In the genomic region with DNA sequence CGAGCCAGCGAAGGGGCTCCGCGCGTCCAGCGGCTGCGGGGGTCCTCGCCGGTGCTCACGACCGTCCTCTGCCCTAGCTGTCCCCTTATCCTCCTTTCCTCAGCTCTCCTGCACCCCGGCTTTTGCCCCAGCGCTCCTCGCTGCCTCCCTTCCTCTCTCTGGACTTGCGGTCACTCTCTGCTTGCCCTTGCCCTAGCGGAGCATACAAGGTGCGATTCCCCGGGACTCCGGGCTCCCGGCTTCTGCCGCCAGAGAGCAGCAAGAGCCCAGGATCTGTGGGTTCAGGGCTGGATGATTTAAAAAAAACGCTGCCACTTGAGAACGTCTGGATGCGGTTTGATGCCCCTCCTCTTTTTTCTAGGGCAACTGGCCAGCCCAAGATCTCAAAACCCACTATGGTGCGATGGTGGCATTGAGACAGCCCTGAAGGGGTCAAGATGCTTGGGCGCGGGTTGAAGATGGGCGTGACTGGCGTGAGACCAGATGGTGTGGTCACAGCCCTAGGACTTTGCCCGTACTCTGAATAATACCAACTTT, we compare ENCODE assay signal across 9 mouse cellular contexts. TPM values are rescaled to one million over a fixed set of nuclear protein-coding genes. Genes with fewer than 3 reads are reported as not detected.
DNase-seq lines count a peak whose midpoint lies in the region; ATAC-seq and TF ChIP-seq lines count a peak whose summit lies in the region.
"Had no signal": no experiment of that assay in that cellular context is flagged by ENCODE, and none has a peak within 500 bp of the region (broad histone marks: within the 10 kb centered on the region; RNA-seq: fewer than 3 reads in every experiment).

No protein-coding gene starts in this region.

- H3K9ac ChIP-seq in heart, embryonic 12.5 days, result peak overlapping the region; percentile 63
- H3K9ac ChIP-seq in kidney, embryonic 15.5 days, result peak overlapping the region; percentile 27; the same call in 1 of the 2 replicates
- H3K9ac ChIP-seq in liver, adult 2 months (ENCODE audit: low read depth, low read length), result no peak overlapping the region

- H3K27ac ChIP-seq in forebrain, embryonic 10.5 days, result peak overlapping the region; percentile 58; the same call in 1 of the 2 replicates
- H3K27ac ChIP-seq in heart, embryonic 12.5 days (ENCODE audit: poor library complexity, severe bottlenecking), result no peak overlapping the region
- no peak overlapping the region for H3K27ac ChIP-seq in kidney, embryonic 15.5 days
- H3K27ac ChIP-seq in liver, adult 2 months (replicated peaks; ENCODE audit: insufficient read depth, low read depth, low read length), result no peak overlapping the region

- H3K79me2 ChIP-seq in liver, adult 2 months (ENCODE audit: control insufficient read depth, insufficient read depth, low read length), result no peaks in the 10 kb centered on the region
- no peaks in the 10 kb centered on the region for H3K79me2 ChIP-seq in myocyte (ENCODE audit: control insufficient read depth, insufficient read depth)

- H3K4me3 ChIP-seq in forebrain, embryonic 10.5 days, result peak overlapping the region; percentile 61
- peak overlapping the region; percentile 54 for H3K4me3 ChIP-seq in heart, embryonic 12.5 days
- peak overlapping the region; percentile 51 for H3K4me3 ChIP-seq in kidney, embryonic 15.5 days (replicated peaks)
- no peak overlapping the region; the same call in 1 of the 2 replicates for H3K4me3 ChIP-seq in liver, adult 2 months (ENCODE audit: insufficient read depth, low read depth, low read length)
- H3K4me3 ChIP-seq in myocyte, result peak overlapping the region; percentile 22

- peaks cover 24% of the 10 kb centered on the region for H3K4me1 ChIP-seq in forebrain, embryonic 10.5 days
- H3K4me1 ChIP-seq in heart, embryonic 12.5 days (replicated peaks), result peaks cover 13% of the 10 kb centered on the region; the same call in 1 of the 2 replicates
- H3K4me1 ChIP-seq in kidney, embryonic 15.5 days, result peaks cover 25% of the 10 kb centered on the region
- H3K4me1 ChIP-seq in liver, adult 2 months (ENCODE audit: control insufficient read depth, insufficient read depth, low read length), result no peaks in the 10 kb centered on the region; the same call in 1 of the 2 replicates

- peak; percentile 55; the same call in 1 of the 2 replicates for TF ChIP-seq CTCF in liver, adult 2 months (IDR thresholded peaks at IDR 0.05; ENCODE audit: low read depth, low read length)

- H3K36me3 ChIP-seq in forebrain, embryonic 10.5 days (replicated peaks), result no peaks in the 10 kb centered on the region
- H3K36me3 ChIP-seq in heart, embryonic 12.5 days, result no peaks in the 10 kb centered on the region
- no peaks in the 10 kb centered on the region for H3K36me3 ChIP-seq in kidney, embryonic 15.5 days
- H3K36me3 ChIP-seq in liver, adult 2 months (ENCODE audit: control insufficient read depth, insufficient read depth, low read length), result no peaks in the 10 kb centered on the region
- no peaks in the 10 kb centered on the region for H3K36me3 ChIP-seq in myocyte (ENCODE audit: control insufficient read depth, insufficient read depth)
- H3K36me3 ChIP-seq: G1E had no signal

- H3K4me2 ChIP-seq in heart, embryonic 12.5 days, result peak overlapping the region; percentile 79
- H3K4me2 ChIP-seq in kidney, embryonic 15.5 days, result peak overlapping the region; percentile 84
- peak overlapping the region; percentile 57 for H3K4me2 ChIP-seq in myocyte (ENCODE audit: low read depth)

- WGBS in forebrain, embryonic 10.5 days, result under 1% methylated on average over 30 of the region's 30 CpGs
- WGBS in heart, embryonic 12.5 days, result under 1% methylated on average over 19 of the region's 30 CpGs
- under 1% methylated on average over 21 of the region's 30 CpGs for WGBS in kidney, embryonic 15.5 days
- WGBS in liver, adult 2 months, result 4% methylated on average over 29 of the region's 30 CpGs

- no peak for TF ChIP-seq POLR2A in liver, adult 2 months (IDR thresholded peaks at IDR 0.05; ENCODE audit: extremely low read depth, insufficient read depth, low read length)
- peak; percentile 28 for TF ChIP-seq POLR2A in myocyte (IDR thresholded peaks at IDR 0.05; ENCODE audit: insufficient read length, low read depth)

- peak; percentile 19 for DNase-seq in thymus, postnatal 4 days
- no peak for DNase-seq in thymus, postnatal 36 days
- DNase-seq in forebrain, embryonic 10.5 days (ENCODE audit: extremely low spot score, low spot score), result peak; percentile 72
- DNase-seq in liver, adult 2 months (ENCODE audit: extremely low read depth, low read depth, low spot score), result no peak
- DNase-seq in B cell, adult 2 months, result no peak

- ATAC-seq in heart, embryonic 12.5 days (ENCODE audit: insufficient number of reproducible peaks, low FRiP score), result peak; percentile 61; the same call in 1 of the 2 replicates
- peak; percentile 89 for ATAC-seq in kidney, embryonic 15.5 days (replicated peaks; ENCODE audit: low FRiP score)

- peaks cover 82% of the 10 kb centered on the region for H3K27me3 ChIP-seq in forebrain, embryonic 10.5 days (ENCODE audit: poor library complexity, severe bottlenecking)
- H3K27me3 ChIP-seq in heart, embryonic 12.5 days (replicated peaks), result peaks cover 72% of the 10 kb centered on the region
- peaks cover 75% of the 10 kb centered on the region for H3K27me3 ChIP-seq in kidney, embryonic 15.5 days
- H3K27me3 ChIP-seq in liver, adult 2 months (ENCODE audit: control insufficient read depth, insufficient read depth, low read length), result peaks cover 23% of the 10 kb centered on the region
- H3K27me3 ChIP-seq in myocyte (ENCODE audit: control insufficient read depth, insufficient read depth, insufficient read length), result no peaks in the 10 kb centered on the region

- no peaks in the 10 kb centered on the region for H3K9me3 ChIP-seq in forebrain, embryonic 10.5 days
- H3K9me3 ChIP-seq in heart, embryonic 12.5 days (replicated peaks), result no peaks in the 10 kb centered on the region
- no peaks in the 10 kb centered on the region for H3K9me3 ChIP-seq in kidney, embryonic 15.5 days (replicated peaks)

- H3ac ChIP-seq in myocyte (ENCODE audit: control insufficient read depth, insufficient read length), result peak overlapping the region; percentile 42

TF ChIP-seq in myocyte, 11 proteins besides CTCF, POLR2A, EP300 and RAD21:
- TF ChIP-seq MYOG (IDR thresholded peaks at IDR 0.05; ENCODE audit: control insufficient read depth in 1 of 3, insufficient read depth in 1 of 3, insufficient read length in 2 of 3, low read depth in 2 of 3) (no peak), MYOD1 (IDR thresholded peaks at IDR 0.05; ENCODE audit: control insufficient read depth in 1 of 3, insufficient read length in 2 of 3, low read depth in 2 of 3) (no peak), E2F4 (IDR thresholded peaks at IDR 0.05; ENCODE audit: insufficient read depth) (no peak), SRF (IDR thresholded peaks at IDR 0.05; ENCODE audit: control insufficient read depth, insufficient read length, low read depth) (no peak), REST (IDR thresholded peaks at IDR 0.05; ENCODE audit: insufficient read depth, insufficient read length) (no peak), CEBPB (IDR thresholded peaks at IDR 0.05; ENCODE audit: insufficient read depth, poor library complexity, severe bottlenecking) (no peak), USF1 (IDR thresholded peaks at IDR 0.05; ENCODE audit: low read depth) (no peak), TCF3 (IDR thresholded peaks at IDR 0.05; ENCODE audit: insufficient read length, low read depth) (no peak), MAX (IDR thresholded peaks at IDR 0.05; ENCODE audit: low read depth) (no peak), TCF12 (IDR thresholded peaks at IDR 0.05; ENCODE audit: insufficient read depth, poor library complexity, severe bottlenecking) (no peak), POLR2AphosphoS2 (IDR thresholded peaks at IDR 0.05; ENCODE audit: insufficient read length, low read depth) (no peak)
TF ChIP-seq in myocyte: peak in this region for 0.

RNA-seq across cellular contexts. Expression of a gene that starts 0.6 kb away (rescaled TPM):
- polyA plus RNA-seq in forebrain, embryonic 10.5 days (2016; fragmentation: Nextera tagmentation; extraction: Ambion mirVana), result 0.19 TPM in 1 of 2 replicates, not detected in the other
- polyA plus RNA-seq in heart, embryonic 12.5 days (2016; fragmentation: Nextera tagmentation; extraction: Ambion mirVana), result 0.23 and 0.45 TPM in 2 replicates
- 2.0 and 2.2 TPM in 2 replicates for polyA plus RNA-seq in kidney, embryonic 15.5 days (2015; fragmentation: Nextera tagmentation; extraction: Ambion mirVana)
- total RNA-seq in liver, adult 2 months (2014; rRNA removed), result not detected in 2 replicates
- polyA plus RNA-seq in liver, adult 2 months (2012; rRNA removed), result 0.17 and 0.22 TPM in 2 replicates
- 1.4 TPM for polyA plus RNA-seq in myocyte (2012; fragmentation: generic; extraction: Trizol)
- total RNA-seq: G1E had no signal
- polyA plus RNA-seq: G1E had no signal

Comparison
In these comparisons a context has a peak if more than half of its experiments do, and no peak if none do; other contexts are left out.
1. DNase-seq: peak in thymus, postnatal 4 days (single experiment) and forebrain, embryonic 10.5 days (single experiment); none in thymus, postnatal 36 days (0 of 2), liver, adult 2 months (single experiment) and B cell, adult 2 months (0 of 2).
2. Peak in every context shown above with its lines, with median percentiles within 50 percentile points of each other: H3K4me2 ChIP-seq.